Mouse (Mus musculus) hindbrain, embryonic 12.5 days (tissue): ENCODE data around the gene Lrrc66. TPM values are rescaled to one million over a fixed set of nuclear protein-coding genes. Genes with fewer than 3 reads are reported as not detected.

ENCODE experiments used
- ATAC-seq: fragments of 200-750 bp; cut with Nextera tagmentation; 2 replicates; pipeline ENCODE4 v1.8.0; 2017; ENCODE audit warnings: moderate TSS enrichment; ENCODE audit not compliant: low FRiP score
- H3K27ac ChIP-seq: fragments of 300-500 bp; sonication (generic); 2 replicates; pipeline ENCODE4 v1.5.1; 2016; ENCODE audit warnings: mild to moderate bottlenecking
- H3K27me3 ChIP-seq: fragments of 300-500 bp; sonication (generic); 2 replicates; pipeline ENCODE4 v1.6.1; 2016; ENCODE audit warnings: mild to moderate bottlenecking
- H3K36me3 ChIP-seq: fragments of 300-500 bp; sonication (generic); 2 replicates; pipeline ENCODE4 v1.6.1; 2016; ENCODE audit warnings: mild to moderate bottlenecking
- H3K4me1 ChIP-seq: fragments of 300-500 bp; sonication (generic); 2 replicates; pipeline ENCODE4 v1.6.1; 2016
- H3K4me2 ChIP-seq: fragments of 300-500 bp; sonication (generic); replicated peaks from 2 replicates; pipeline ENCODE4 v1.6.1; 2016; ENCODE audit warnings: mild to moderate bottlenecking
- H3K4me3 ChIP-seq: fragments of 300-500 bp; sonication (generic); 2 replicates; pipeline ENCODE4 v1.5.1; 2016; ENCODE audit warnings: mild to moderate bottlenecking
- H3K9ac ChIP-seq: fragments of 300-500 bp; sonication (generic); 2 replicates; pipeline ENCODE4 v1.6.1; 2016; ENCODE audit warnings: mild to moderate bottlenecking, moderate library complexity
- H3K9me3 ChIP-seq: fragments of 300-500 bp; sonication (generic); replicated peaks from 2 replicates; pipeline ENCODE4 v1.6.1; 2016; ENCODE audit warnings: mild to moderate bottlenecking
- WGBS: fragments of 180-500 bp; shearing (Covaris S2); methylation state at CpG from one replicate; pipeline ENCODE4 v1.1.7; 2016; 5-methylcytosine and 5-hydroxymethylcytosine counted together
- polyA plus RNA-seq: library from polyadenylated mRNA; unstranded; fragments of >200 nt; fragmentation: Nextera tagmentation; extraction: Ambion mirVana; gene quantifications from 2 replicates; pipeline ENCODE4 v1.2.1, GENCODE M21; 2016

Gene Lrrc66
- polyA plus RNA-seq, 1 experiment from 2014 or later, result not detected

DNA sequence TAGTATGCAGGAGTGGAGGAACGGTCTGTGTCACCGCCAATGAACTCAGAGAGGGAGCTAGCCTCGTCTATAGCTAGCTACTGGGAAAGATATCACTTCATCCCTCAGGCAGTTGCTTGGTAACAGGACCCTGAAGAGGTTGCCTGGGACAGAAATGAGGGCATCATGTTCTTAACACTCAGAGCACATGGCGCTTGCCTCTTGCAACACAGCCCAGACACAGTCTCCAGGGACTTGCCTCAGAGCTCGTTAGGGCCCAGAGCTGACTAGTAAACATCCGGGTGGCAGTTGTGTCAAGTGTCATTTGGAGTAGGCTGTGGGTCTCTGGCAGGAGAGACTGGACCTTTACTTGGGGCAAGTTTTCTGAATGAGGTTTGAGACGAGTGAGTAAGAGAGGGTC is 58.5 kb downstream of the Lrrc66 start:
- no peaks in the 10 kb centered on the region for H3K36me3 ChIP-seq
- no peak overlapping the region for H3K9ac ChIP-seq
- no peak overlapping the region for H3K27ac ChIP-seq
- no peaks in the 10 kb centered on the region for H3K27me3 ChIP-seq
- H3K4me2 ChIP-seq, result no peak overlapping the region
- H3K4me3 ChIP-seq, result no peak overlapping the region
- no peaks in the 10 kb centered on the region for H3K9me3 ChIP-seq
- WGBS, result 82% methylated on average over 7 of the region's 7 CpGs
- ATAC-seq, result no peak
- H3K4me1 ChIP-seq, result 0 out of 2 replicates have a peak, but pooled peaks cover 3% of the 10 kb centered on the region

DNA sequence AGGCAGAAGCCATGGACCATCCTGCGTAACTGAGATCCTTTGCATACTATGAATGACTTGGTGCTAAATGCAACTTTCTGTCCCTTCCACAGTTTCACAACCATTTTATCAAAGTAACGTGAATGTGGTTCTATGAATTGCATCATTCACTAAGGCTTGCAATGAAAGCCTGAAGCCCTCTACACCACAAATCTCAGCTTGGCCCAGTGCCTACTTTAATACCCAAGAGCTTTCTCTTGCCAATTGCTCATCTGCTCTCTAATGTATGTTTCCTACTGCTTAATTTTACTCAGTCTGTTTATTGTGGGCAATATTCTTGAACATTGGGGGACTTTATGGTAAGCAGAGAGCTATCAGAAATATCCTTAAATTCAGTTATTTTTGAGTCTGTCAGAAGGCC is 59.5 kb downstream of the Lrrc66 start:
- H3K4me3 ChIP-seq, result no peak overlapping the region
- ATAC-seq, result no peak
- WGBS, result 95% methylated on average over 2 of the region's 2 CpGs

DNA sequence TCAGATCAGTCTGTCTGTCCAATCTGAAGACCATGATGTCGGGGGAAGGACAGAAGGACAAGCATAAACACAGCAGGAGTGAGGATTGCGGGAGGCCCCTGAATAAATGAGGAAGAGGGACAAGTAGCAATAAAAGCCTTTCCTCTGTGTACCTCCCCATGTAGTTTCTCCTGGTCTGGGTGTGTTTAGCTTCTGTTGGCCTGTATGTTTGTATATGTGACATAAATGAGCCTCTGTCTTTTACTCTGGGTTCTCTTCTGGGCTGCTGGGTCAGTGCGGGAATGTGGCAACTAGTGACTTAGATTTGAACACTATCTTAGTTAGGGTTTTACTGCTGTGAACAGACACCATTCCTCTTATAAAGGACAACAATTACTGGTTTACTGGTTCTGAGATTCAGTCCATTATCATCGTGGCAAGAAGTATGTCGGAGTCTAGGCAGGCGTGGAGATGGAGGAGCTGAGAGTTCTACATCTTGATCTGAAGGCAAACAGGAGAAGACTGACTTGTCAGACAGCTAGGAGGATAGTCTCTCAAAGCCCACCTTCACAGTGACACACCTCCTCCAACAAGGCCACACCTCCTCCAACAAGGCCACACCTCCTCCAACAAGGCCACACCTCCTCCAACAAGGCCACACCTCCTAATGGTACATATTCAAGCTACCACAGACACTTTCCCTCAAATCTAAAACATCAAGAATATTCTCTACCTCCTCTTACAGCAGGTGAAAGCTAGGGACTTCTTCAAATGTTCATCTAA is 60.8 kb downstream of the Lrrc66 start:
- H3K27ac ChIP-seq, result no peak overlapping the region
- H3K4me3 ChIP-seq, result no peak overlapping the region
- no peak overlapping the region for H3K9ac ChIP-seq
- 0 out of 2 replicates have a peak, but pooled peaks cover 3% of the 10 kb centered on the region for H3K4me1 ChIP-seq
- WGBS, result 90% methylated on average over 6 of the region's 6 CpGs
- H3K36me3 ChIP-seq, result no peaks in the 10 kb centered on the region
- ATAC-seq, result no peak
- no peaks in the 10 kb centered on the region for H3K27me3 ChIP-seq
- no peaks in the 10 kb centered on the region for H3K9me3 ChIP-seq
- H3K4me2 ChIP-seq, result no peak overlapping the region

More for the DNA sequence above, 59.5 kb downstream of the Lrrc66 start:
- Histone ChIP-seq H3K9ac (no peak overlapping the region), H3K36me3 (no peaks in the 10 kb centered on the region), H3K27me3 (no peaks in the 10 kb centered on the region), H3K4me2 (no peak overlapping the region), H3K27ac (no peak overlapping the region), H3K9me3 (no peaks in the 10 kb centered on the region), H3K4me1 (0 out of 2 replicates have a peak, but pooled peaks cover 3% of the 10 kb centered on the region)

DNA sequence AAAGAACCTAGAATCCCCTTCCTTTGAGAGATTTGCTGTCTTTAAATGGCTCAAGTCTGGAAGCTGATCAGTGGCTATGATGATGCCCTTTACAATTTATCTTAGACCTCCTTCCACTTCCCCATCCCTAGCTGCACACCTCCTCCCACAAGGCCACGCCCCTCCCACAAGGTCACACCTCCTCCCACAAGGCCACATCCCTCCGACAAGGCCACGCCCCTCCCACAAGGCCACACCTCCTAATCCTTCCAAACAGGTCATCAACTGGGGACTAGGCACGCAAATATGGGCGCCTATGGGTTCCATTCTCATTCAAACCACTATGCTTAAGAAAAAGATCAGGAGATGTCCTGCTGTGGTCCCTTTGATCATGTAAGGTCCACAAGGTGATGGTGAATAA is 63.1 kb downstream of the Lrrc66 start:
- no peaks in the 10 kb centered on the region for H3K27me3 ChIP-seq
- H3K36me3 ChIP-seq, result no peaks in the 10 kb centered on the region
- H3K4me2 ChIP-seq, result no peak overlapping the region
- H3K9ac ChIP-seq, result no peak overlapping the region
- H3K4me3 ChIP-seq, result no peak overlapping the region
- H3K9me3 ChIP-seq, result no peaks in the 10 kb centered on the region
- H3K4me1 ChIP-seq, result no peaks in the 10 kb centered on the region
- WGBS, result 77% methylated on average over 5 of the region's 5 CpGs
- H3K27ac ChIP-seq, result no peak overlapping the region
- no peak for ATAC-seq

DNA sequence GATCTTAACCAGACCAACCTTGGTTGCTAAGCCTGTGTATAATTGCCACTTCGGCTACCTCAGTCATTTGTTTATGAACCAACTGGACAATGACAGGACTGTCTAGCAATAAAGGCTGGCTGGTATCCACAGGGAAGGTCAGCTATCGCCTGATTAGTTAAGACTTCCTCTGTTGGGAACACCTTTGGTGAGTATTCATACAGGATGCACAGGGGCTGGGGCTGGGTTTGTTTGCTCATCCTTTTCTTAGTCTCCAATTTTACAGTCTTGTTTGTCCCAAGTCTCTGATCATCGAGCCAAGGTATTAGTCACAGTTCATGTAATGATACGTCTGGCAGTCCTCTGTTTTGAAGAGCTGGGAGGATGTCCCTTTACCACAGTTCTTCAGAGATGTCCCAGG is 65.4 kb downstream of the Lrrc66 start:
- no peaks in the 10 kb centered on the region for H3K9me3 ChIP-seq
- H3K4me1 ChIP-seq, result no peaks in the 10 kb centered on the region
- no peak overlapping the region for H3K9ac ChIP-seq
- ATAC-seq, result no peak
- H3K36me3 ChIP-seq, result no peaks in the 10 kb centered on the region
- 87% methylated on average over 4 of the region's 4 CpGs for WGBS
- no peaks in the 10 kb centered on the region for H3K27me3 ChIP-seq
- H3K4me3 ChIP-seq, result no peak overlapping the region
- no peak overlapping the region for H3K4me2 ChIP-seq
- no peak overlapping the region for H3K27ac ChIP-seq

DNA sequence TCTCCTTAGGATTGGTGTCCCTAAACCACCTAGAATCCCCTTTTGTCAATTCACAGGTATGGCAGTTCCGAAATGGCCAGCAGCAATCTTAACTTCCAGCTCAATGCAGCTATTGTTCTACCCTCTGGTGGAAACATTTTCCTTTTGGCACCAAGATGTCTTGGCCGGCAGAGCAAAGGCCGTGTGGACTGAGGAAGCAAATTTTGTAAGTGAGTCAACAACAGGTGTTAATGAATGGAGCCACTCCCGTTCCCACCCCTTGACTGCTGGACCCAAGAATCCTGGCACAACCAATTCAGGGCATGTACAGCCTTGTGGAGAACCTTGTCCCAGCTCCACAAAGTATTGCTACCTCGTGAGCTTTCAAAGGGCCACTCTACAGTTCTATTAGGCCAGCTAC is 66.2 kb downstream of the Lrrc66 start:
- no peak overlapping the region for H3K27ac ChIP-seq
- no peak overlapping the region for H3K4me3 ChIP-seq
- 0 out of 2 replicates have a peak, but pooled peaks cover 8% of the 10 kb centered on the region for H3K36me3 ChIP-seq
- no peaks in the 10 kb centered on the region for H3K27me3 ChIP-seq
- ATAC-seq, result no peak
- no peak overlapping the region for H3K4me2 ChIP-seq
- WGBS, result 84% methylated on average over 5 of the region's 5 CpGs
- no peaks in the 10 kb centered on the region for H3K9me3 ChIP-seq
- no peak overlapping the region for H3K9ac ChIP-seq
- H3K4me1 ChIP-seq, result no peaks in the 10 kb centered on the region

DNA sequence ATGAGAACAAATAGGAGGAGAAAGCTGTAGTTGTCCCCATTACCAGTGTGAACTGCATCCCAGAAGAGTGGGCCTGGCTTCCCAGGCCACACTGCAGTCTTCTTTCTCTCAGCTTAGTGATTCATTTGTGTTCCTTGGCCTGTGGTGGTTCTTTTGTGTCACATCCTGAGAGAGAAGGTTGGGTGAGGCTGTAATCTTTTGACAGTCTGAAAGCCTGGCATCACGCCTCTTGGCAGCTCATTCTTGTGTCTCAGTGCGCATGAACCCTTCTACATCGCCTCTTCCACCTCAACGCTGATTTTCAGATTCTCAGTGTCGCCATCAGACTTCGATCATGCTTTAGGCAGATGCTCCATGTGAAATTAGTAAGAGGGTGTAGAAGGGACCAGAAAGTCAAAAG is 68.3 kb downstream of the Lrrc66 start:
- ATAC-seq, result no peak
- Histone ChIP-seq H3K27me3 (no peaks in the 10 kb centered on the region), H3K4me3 (no peak overlapping the region), H3K27ac (no peak overlapping the region), H3K4me1 (no peaks in the 10 kb centered on the region), H3K36me3 (peaks cover 13% of the 10 kb centered on the region; the same call in 1 of the 2 replicates), H3K9ac (no peak overlapping the region), H3K4me2 (no peak overlapping the region), H3K9me3 (no peaks in the 10 kb centered on the region)
- 91% methylated on average over 6 of the region's 6 CpGs for WGBS

DNA sequence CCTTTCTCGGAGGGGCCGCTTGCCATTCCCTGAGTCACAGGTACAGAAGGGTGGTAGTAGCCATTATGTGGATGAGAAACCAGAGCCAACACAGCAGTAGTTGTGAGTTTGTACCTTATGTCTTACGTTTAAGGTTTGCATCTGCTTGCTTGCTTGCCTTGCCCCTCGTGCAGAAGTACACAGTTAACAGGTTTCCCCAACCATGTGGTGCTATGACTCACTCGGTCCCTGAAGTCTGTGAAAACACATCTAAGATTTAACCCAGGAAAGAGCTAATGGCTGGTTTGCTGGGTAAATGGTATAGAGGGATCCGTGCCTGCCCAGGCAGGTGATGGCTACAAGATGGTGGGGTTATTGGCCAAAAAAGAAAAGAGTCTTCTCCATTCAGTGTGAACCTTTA is 73.6 kb downstream of the Lrrc66 start:
- no peak overlapping the region for H3K4me3 ChIP-seq
- no peaks in the 10 kb centered on the region for H3K27me3 ChIP-seq
- no peak for ATAC-seq
- WGBS, result 89% methylated on average over 6 of the region's 6 CpGs
- H3K36me3 ChIP-seq, result peaks cover 33% of the 10 kb centered on the region
- no peak overlapping the region for H3K27ac ChIP-seq
- no peak overlapping the region for H3K9ac ChIP-seq
- no peak overlapping the region for H3K4me2 ChIP-seq
- H3K9me3 ChIP-seq, result no peaks in the 10 kb centered on the region
- H3K4me1 ChIP-seq, result peaks cover 10% of the 10 kb centered on the region; the same call in 1 of the 2 replicates

DNA sequence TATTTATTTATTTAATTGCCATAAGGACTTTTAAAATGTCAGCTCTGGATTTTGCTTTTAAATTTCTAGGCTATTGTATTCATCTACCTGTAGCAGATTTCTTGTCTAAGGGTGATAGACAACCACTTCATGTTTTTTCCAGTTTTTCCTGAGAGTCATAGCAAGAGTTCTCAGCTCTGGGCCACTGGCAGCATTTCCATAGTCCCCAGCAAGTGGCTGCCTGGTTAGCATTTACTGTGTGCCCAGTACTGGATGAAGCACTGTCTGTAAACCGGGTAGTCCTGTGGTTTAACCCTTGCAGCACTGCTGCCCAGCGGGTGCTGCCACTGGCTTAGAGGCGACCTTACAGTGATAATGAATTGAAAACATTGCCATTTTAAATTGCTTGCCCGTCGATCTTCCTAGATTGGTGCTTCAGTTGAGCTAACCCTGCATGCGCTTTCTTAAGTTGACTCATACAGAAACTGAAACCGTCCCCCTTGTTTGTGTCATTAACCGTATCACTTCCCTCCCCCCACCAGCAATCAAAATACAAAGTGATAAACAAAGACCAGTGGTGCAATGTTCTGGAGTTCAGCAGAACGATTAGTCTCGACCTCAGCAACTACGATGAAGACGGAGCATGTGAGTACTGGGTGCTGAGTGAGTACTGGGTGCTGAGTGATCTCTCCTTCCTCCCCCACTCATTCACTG is 75.4 kb downstream of the Lrrc66 start:
- Histone ChIP-seq H3K27me3 (no peaks in the 10 kb centered on the region), H3K27ac (no peak overlapping the region), H3K36me3 (peaks cover 46% of the 10 kb centered on the region), H3K4me2 (no peak overlapping the region), H3K9me3 (no peaks in the 10 kb centered on the region), H3K4me3 (no peak overlapping the region), H3K9ac (no peak overlapping the region), H3K4me1 (peaks cover 10% of the 10 kb centered on the region; the same call in 1 of the 2 replicates)
- 81% methylated on average over 12 of the region's 12 CpGs for WGBS
- ATAC-seq, result no peak

Other genes starting within 250 kb of the Lrrc66 start
- 0.20 TPM in 1 of 2 replicates, not detected in the other for gene Cwh43, start 226.5 kb downstream of the Lrrc66 start, polyA plus RNA-seq
- 58.4 and 67.4 TPM in 2 replicates for gene Dcun1d4, start 151.5 kb downstream of the Lrrc66 start, polyA plus RNA-seq
- gene Sgcb, start 15.3 kb upstream of the Lrrc66 start, polyA plus RNA-seq, result 26.5 and 29.1 TPM in 2 replicates
- 0.90 and 1.1 TPM in 2 replicates for gene Spata18, start 18.9 kb upstream of the Lrrc66 start, polyA plus RNA-seq